Mouse (Mus musculus): ENCODE data around the gene Angpt4.

- TF ChIP-seq POLR2A (IDR thresholded peaks at IDR 0.05; ENCODE audit: low read depth, low read length) (no peak), CTCF (IDR thresholded peaks at IDR 0.05; ENCODE audit: extremely low read depth, insufficient read depth, insufficient read length, insufficient replicate concordance) (no peak)
Observed at GRCm38 (mm10) chr2:151953665-151954064, 42.7 kb downstream of the Angpt4 start.

All from spleen, adult 2 months (tissue).